Mouse (Mus musculus) induced T-regulatory cell, adult 2 months (primary cell): ENCODE measurements at regions not wholly inside any gene's neighbourhood (a gene's known extent, or its start where the extent isn't known, plus 50 kb on each side); places are given as distances from the start of the nearest gene placed in this dataset.

ENCODE experiments used
- DNase-seq: peaks from one replicate; pipeline ENCODE4 v3.0.0-alpha.2; 2012; ENCODE audit warnings: low read depth

GRCm38 (mm10) chr5:128550736-128551135 is 49.9 kb upstream of the Fzd10 start:
- DNase-seq: no peak

GRCm38 (mm10) chr5:128549811-128550210 is 50.8 kb upstream of the Fzd10 start:
- no peak for DNase-seq

GRCm38 (mm10) chr5:128542049-128542448 is 58.6 kb upstream of the Fzd10 start:
- DNase-seq: no peak

- DNase-seq: no peak
Observed at GRCm38 (mm10) chr5:128538646-128539045, 62.0 kb upstream of the Fzd10 start.

GRCm38 (mm10) chr5:128537218-128537617 is 63.4 kb upstream of the Fzd10 start:
- no peak for DNase-seq

GRCm38 (mm10) chr5:128536393-128536792 is 64.3 kb upstream of the Fzd10 start:
- no peak for DNase-seq

GRCm38 (mm10) chr5:128527241-128527640 is 73.4 kb upstream of the Fzd10 start:
- no peak for DNase-seq

- no peak for DNase-seq
Observed at GRCm38 (mm10) chr5:128526432-128526831, 74.2 kb upstream of the Fzd10 start.

- no peak for DNase-seq
Observed at GRCm38 (mm10) chr5:128524377-128525280, 76.0 kb upstream of the Fzd10 start.

- DNase-seq: peak; percentile 21
Observed at GRCm38 (mm10) chr5:128522667-128523066, 78.0 kb upstream of the Fzd10 start.

- DNase-seq: no peak
Observed at GRCm38 (mm10) chr5:128517336-128517735, 83.3 kb upstream of the Fzd10 start.

- peak; percentile 20 for DNase-seq
Observed at GRCm38 (mm10) chr5:128515343-128515742, 82.5 kb upstream of the Tmem132d start.

GRCm38 (mm10) chr5:128513261-128513660 is 80.4 kb upstream of the Tmem132d start:
- DNase-seq: no peak

- DNase-seq: no peak
Observed at GRCm38 (mm10) chr5:128512606-128513005, 79.7 kb upstream of the Tmem132d start.

GRCm38 (mm10) chr5:128504502-128504901 is 71.6 kb upstream of the Tmem132d start:
- DNase-seq: peak; percentile 1

GRCm38 (mm10) chr5:128499488-128499887 is 66.6 kb upstream of the Tmem132d start:
- no peak for DNase-seq

GRCm38 (mm10) chr5:128499033-128499432 is 66.2 kb upstream of the Tmem132d start:
- DNase-seq: no peak

- no peak for DNase-seq
Observed at GRCm38 (mm10) chr5:128492541-128492940, 59.7 kb upstream of the Tmem132d start.

GRCm38 (mm10) chr5:128491155-128491554 is 58.3 kb upstream of the Tmem132d start:
- DNase-seq: no peak

- DNase-seq: no peak
Observed at GRCm38 (mm10) chr5:128488872-128489580, 56.1 kb upstream of the Tmem132d start.

- DNase-seq: no peak
Observed at GRCm38 (mm10) chr5:128487371-128487770, 54.5 kb upstream of the Tmem132d start.

- DNase-seq: no peak
Observed at GRCm38 (mm10) chr5:128484116-128484515, 51.2 kb upstream of the Tmem132d start.

- DNase-seq: no peak
Observed at GRCm38 (mm10) chr5:128483441-128483810, 50.5 kb upstream of the Tmem132d start.
